Comparison of ENCODE assay signal across 17 mouse cellular contexts in genomic region chr8:79153637-79154036, GRCm38 (mm10).
"Had no signal": no experiment of that assay in that cellular context is flagged by ENCODE, and none has a peak within 500 bp of the region (broad histone marks: within the 10 kb centered on the region; RNA-seq: fewer than 3 reads in every experiment).

No protein-coding gene starts in this region.

- DNase-seq: lung, adult 18-20 months; lung, embryonic 14.5 days; lung, postnatal 10 days; lung, postnatal 4 days; midbrain, embryonic 14.5 days; retina, postnatal 1 day; right cerebral cortex, adult 18-20 months; spleen, adult 18-20 months; thymus, adult 2 months; thymus, postnatal 25 days; thymus, postnatal 4 days had no signal

- H3K27ac ChIP-seq: midbrain, embryonic 10.5 days; midbrain, embryonic 12.5 days; neural tube, embryonic 13.5 days; neural tube, embryonic 15.5 days had no signal

- H3K9ac ChIP-seq: lung, embryonic 14.5 days; midbrain, embryonic 12.5 days; neural tube, embryonic 13.5 days; neural tube, embryonic 15.5 days had no signal

- H3K4me2 ChIP-seq: lung, embryonic 14.5 days; midbrain, embryonic 12.5 days; neural tube, embryonic 13.5 days; neural tube, embryonic 15.5 days had no signal

- H3K4me1 ChIP-seq: midbrain, embryonic 12.5 days; neural tube, embryonic 13.5 days; neural tube, embryonic 15.5 days had no signal

- H3K9me3 ChIP-seq: midbrain, embryonic 10.5 days; midbrain, embryonic 12.5 days; neural tube, embryonic 13.5 days; neural tube, embryonic 15.5 days had no signal

- ATAC-seq: midbrain, embryonic 16.5 days had no signal

- H3K4me3 ChIP-seq: midbrain, embryonic 10.5 days; midbrain, embryonic 12.5 days; myocyte; neural tube, embryonic 13.5 days; neural tube, embryonic 15.5 days had no signal

- H3K27me3 ChIP-seq: midbrain, embryonic 12.5 days; neural tube, embryonic 13.5 days; neural tube, embryonic 15.5 days had no signal
